25 mouse cellular contexts compared by ENCODE assay signal in the genomic region with DNA sequence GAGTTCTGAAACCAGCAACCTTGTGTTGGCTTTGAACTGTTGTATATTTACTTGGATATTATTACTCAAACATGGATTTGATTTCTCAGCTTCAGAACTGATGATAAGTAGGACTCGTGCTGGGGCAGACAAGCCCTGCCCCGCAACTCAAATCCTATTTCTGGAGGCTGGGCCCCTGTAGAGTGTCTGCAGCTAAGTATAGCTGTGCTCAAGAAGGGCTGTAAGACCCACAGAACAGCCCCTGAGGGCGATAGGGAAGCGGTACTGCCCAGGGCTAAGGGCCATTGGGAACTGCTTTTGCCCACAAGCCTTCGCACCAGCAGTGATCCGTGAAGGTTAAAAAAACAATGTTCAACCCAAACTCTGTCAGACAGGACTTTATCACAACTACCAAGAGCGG.
DNase-seq lines count a peak whose midpoint lies in the region; ATAC-seq and TF ChIP-seq lines count a peak whose summit lies in the region.
"Had no signal": no experiment of that assay in that cellular context is flagged by ENCODE, and none has a peak within 500 bp of the region (broad histone marks: within the 10 kb centered on the region; RNA-seq: fewer than 3 reads in every experiment).

No protein-coding gene starts in this region.

- H3K27me3 ChIP-seq in heart, embryonic 15.5 days = no peaks in the 10 kb centered on the region
- H3K27me3 ChIP-seq in heart, adult 2 months (ENCODE audit: control insufficient read depth, insufficient read depth, low read length) = no peaks in the 10 kb centered on the region
- no peaks in the 10 kb centered on the region for H3K27me3 ChIP-seq in liver, postnatal 0 days (ENCODE audit: insufficient read depth, low read length)
- no peaks in the 10 kb centered on the region for H3K27me3 ChIP-seq in liver, embryonic 11.5 days (replicated peaks; ENCODE audit: control insufficient read depth, insufficient read depth, low read length)
- no peaks in the 10 kb centered on the region for H3K27me3 ChIP-seq in forebrain, embryonic 10.5 days (ENCODE audit: poor library complexity, severe bottlenecking)
- H3K27me3 ChIP-seq: embryonic facial prominence, embryonic 12.5 days; forebrain, embryonic 15.5 days; hindbrain, embryonic 12.5 days; intestine, embryonic 15.5 days; limb, embryonic 13.5 days; Patski had no signal

- ATAC-seq in heart, embryonic 15.5 days (replicated peaks; ENCODE audit: insufficient number of reproducible peaks, insufficient read depth, low FRiP score, low read depth) = 0 out of 2 replicates have a peak, but pooled peaks have one; percentile 45
- no peak for ATAC-seq in liver, postnatal 0 days
- ATAC-seq in liver, embryonic 11.5 days (replicated peaks; ENCODE audit: low FRiP score) = no peak
- ATAC-seq: forebrain, embryonic 15.5 days; hindbrain, postnatal 0 days; intestine, embryonic 15.5 days; midbrain, embryonic 16.5 days; Patski had no signal

- intact Hi-C loops in gastrocnemius, adult 2 months (cut with DNase I) = no loop called here
- intact Hi-C loops in heart, adult 2 months (cut with DNase I) = no loop called here

- H3K79me2 ChIP-seq in heart, adult 2 months (replicated peaks; ENCODE audit: control insufficient read depth, insufficient read depth, low read length) = no peaks in the 10 kb centered on the region

- WGBS in heart, embryonic 15.5 days = 43% methylated on average over 7 of the region's 7 CpGs
- 67% methylated on average over 7 of the region's 7 CpGs for WGBS in heart, adult 2 months
- 62% methylated on average over 7 of the region's 7 CpGs for WGBS in liver, postnatal 0 days (ENCODE audit: insufficient replicate concordance)
- 77% methylated on average over 7 of the region's 7 CpGs for WGBS in liver, embryonic 11.5 days
- 74% methylated on average over 7 of the region's 7 CpGs for WGBS in bone marrow, adult 2 months
- WGBS in forebrain, embryonic 10.5 days = 88% methylated on average over 7 of the region's 7 CpGs

- peaks cover 33% of the 10 kb centered on the region for H3K4me1 ChIP-seq in heart, embryonic 15.5 days (replicated peaks)
- no peaks in the 10 kb centered on the region for H3K4me1 ChIP-seq in heart, adult 2 months (ENCODE audit: control insufficient read depth, insufficient read depth, low read length)
- H3K4me1 ChIP-seq in liver, postnatal 0 days (ENCODE audit: insufficient read depth) = peaks cover 44% of the 10 kb centered on the region
- 0 out of 2 replicates have a peak, but pooled peaks cover 7% of the 10 kb centered on the region for H3K4me1 ChIP-seq in liver, embryonic 11.5 days (replicated peaks; ENCODE audit: control insufficient read depth, insufficient read depth, low read length)
- H3K4me1 ChIP-seq in bone marrow, adult 2 months (ENCODE audit: control insufficient read depth, insufficient read depth, low read length) = peaks cover 10% of the 10 kb centered on the region; the same call in 1 of the 2 replicates
- peaks cover 14% of the 10 kb centered on the region for H3K4me1 ChIP-seq in forebrain, embryonic 10.5 days
- H3K4me1 ChIP-seq: forebrain, embryonic 15.5 days; intestine, embryonic 15.5 days had no signal

- TF ChIP-seq POLR2A in heart, adult 2 months (IDR thresholded peaks at IDR 0.05; ENCODE audit: insufficient read depth, low read depth, low read length) = no peak
- TF ChIP-seq POLR2A in bone marrow, adult 2 months (IDR thresholded peaks at IDR 0.05; ENCODE audit: borderline replicate concordance, control insufficient read depth, low read depth, low read length) = no peak

- no peaks in the 10 kb centered on the region for H3K9me3 ChIP-seq in heart, embryonic 15.5 days (replicated peaks)
- no peaks in the 10 kb centered on the region for H3K9me3 ChIP-seq in liver, postnatal 0 days (ENCODE audit: low read length)
- H3K9me3 ChIP-seq in liver, embryonic 11.5 days (ENCODE audit: control insufficient read depth, low read length) = no peaks in the 10 kb centered on the region
- no peaks in the 10 kb centered on the region for H3K9me3 ChIP-seq in forebrain, embryonic 10.5 days
- H3K9me3 ChIP-seq: embryonic facial prominence, embryonic 12.5 days; forebrain, embryonic 15.5 days; hindbrain, embryonic 12.5 days; intestine, embryonic 15.5 days; limb, embryonic 13.5 days had no signal

- TF ChIP-seq EP300 in heart, adult 2 months (IDR thresholded peaks at IDR 0.05; ENCODE audit: insufficient read depth, low read depth, low read length) = no peak
- TF ChIP-seq EP300 in liver, postnatal 0 days (IDR thresholded peaks at IDR 0.05; ENCODE audit: low read depth) = no peak

- no peak overlapping the region for H3K4me3 ChIP-seq in gastrocnemius, adult 2 months
- no peak overlapping the region for H3K4me3 ChIP-seq in heart, embryonic 15.5 days
- no peak overlapping the region for H3K4me3 ChIP-seq in heart, adult 2 months
- H3K4me3 ChIP-seq in liver, postnatal 0 days (ENCODE audit: low read depth, low read length) = no peak overlapping the region
- H3K4me3 ChIP-seq in liver, embryonic 11.5 days (ENCODE audit: low read depth, low read length) = no peak overlapping the region
- H3K4me3 ChIP-seq in bone marrow, adult 2 months (replicated peaks; ENCODE audit: control insufficient read depth, low read depth, low read length) = no peak overlapping the region
- no peak overlapping the region for H3K4me3 ChIP-seq in forebrain, embryonic 10.5 days
- H3K4me3 ChIP-seq: embryonic facial prominence, embryonic 12.5 days; forebrain, embryonic 15.5 days; hindbrain, embryonic 12.5 days; intestine, embryonic 15.5 days; layer of hippocampus, adult 2 months; limb, embryonic 13.5 days had no signal

- no peak for DNase-seq in gastrocnemius, adult 2 months
- no peak for DNase-seq in gastrocnemius, postnatal 10 days
- DNase-seq in heart, adult 2 months = no peak
- DNase-seq in liver, postnatal 0 days = no peak
- DNase-seq in liver, embryonic 11.5 days (ENCODE audit: low spot score) = no peak
- no peak for DNase-seq in forebrain, embryonic 10.5 days (ENCODE audit: extremely low spot score, low spot score)
- DNase-seq: adrenal gland, postnatal 10 days; cerebellum, adult 11-12 months; cerebellum, adult 9-11 months; embryo, embryonic 11 days; kidney, adult 2 months; kidney, postnatal 36 days; right cerebral cortex, postnatal 25 days had no signal

- H3K27ac ChIP-seq in gastrocnemius, adult 2 months = peak overlapping the region; percentile 46; the same call in 1 of the 2 replicates
- 0 out of 2 replicates have a peak overlapping the region, but pooled peaks have one; percentile 13 for H3K27ac ChIP-seq in heart, embryonic 15.5 days
- no peak overlapping the region for H3K27ac ChIP-seq in heart, adult 2 months
- H3K27ac ChIP-seq in liver, postnatal 0 days (ENCODE audit: low read depth) = peak overlapping the region; percentile 13
- no peak overlapping the region for H3K27ac ChIP-seq in liver, embryonic 11.5 days (ENCODE audit: low read depth, low read length)
- peak overlapping the region; percentile 64; the same call in 1 of the 2 replicates for H3K27ac ChIP-seq in bone marrow, adult 2 months (ENCODE audit: control insufficient read depth, insufficient read depth, low read depth, low read length, poor library complexity)
- no peak overlapping the region for H3K27ac ChIP-seq in forebrain, embryonic 10.5 days
- H3K27ac ChIP-seq: embryonic facial prominence, embryonic 12.5 days; forebrain, embryonic 15.5 days; hindbrain, embryonic 12.5 days; hindbrain, postnatal 0 days; intestine, embryonic 15.5 days; layer of hippocampus, adult 2 months; limb, embryonic 13.5 days had no signal

- no peak overlapping the region for H3K9ac ChIP-seq in heart, embryonic 15.5 days
- no peak overlapping the region for H3K9ac ChIP-seq in heart, adult 2 months (ENCODE audit: low read depth, low read length)
- no peak overlapping the region for H3K9ac ChIP-seq in liver, postnatal 0 days (replicated peaks)
- H3K9ac ChIP-seq in liver, embryonic 11.5 days (ENCODE audit: low read depth, low read length) = no peak overlapping the region
- H3K9ac ChIP-seq: embryonic facial prominence, embryonic 12.5 days; forebrain, embryonic 15.5 days; hindbrain, embryonic 12.5 days; intestine, embryonic 15.5 days; limb, embryonic 13.5 days had no signal

- no peak overlapping the region for H3K4me2 ChIP-seq in heart, embryonic 15.5 days
- no peak overlapping the region for H3K4me2 ChIP-seq in liver, postnatal 0 days (ENCODE audit: low read depth, low read length)
- no peak overlapping the region for H3K4me2 ChIP-seq in liver, embryonic 11.5 days
- H3K4me2 ChIP-seq: embryonic facial prominence, embryonic 12.5 days; forebrain, embryonic 15.5 days; hindbrain, embryonic 12.5 days; intestine, embryonic 15.5 days; limb, embryonic 13.5 days; midbrain, embryonic 11.5 days had no signal

- TF ChIP-seq CTCF in gastrocnemius, adult 2 months (IDR thresholded peaks at IDR 0.05) = no peak
- TF ChIP-seq CTCF in heart, adult 2 months (IDR thresholded peaks at IDR 0.05) = no peak
- no peak for TF ChIP-seq CTCF in liver, postnatal 0 days (IDR thresholded peaks at IDR 0.05; ENCODE audit: low read depth)
- no peak for TF ChIP-seq CTCF in bone marrow, adult 2 months (IDR thresholded peaks at IDR 0.05; ENCODE audit: control insufficient read depth, insufficient read depth, low read length)

- no peaks in the 10 kb centered on the region for H3K36me3 ChIP-seq in heart, embryonic 15.5 days
- no peaks in the 10 kb centered on the region for H3K36me3 ChIP-seq in heart, adult 2 months (ENCODE audit: control insufficient read depth, insufficient read depth, low read length)
- no peaks in the 10 kb centered on the region for H3K36me3 ChIP-seq in liver, postnatal 0 days (replicated peaks; ENCODE audit: insufficient read depth, low read length)
- no peaks in the 10 kb centered on the region for H3K36me3 ChIP-seq in liver, embryonic 11.5 days (ENCODE audit: control insufficient read depth, insufficient read depth, low read length)
- no peaks in the 10 kb centered on the region for H3K36me3 ChIP-seq in forebrain, embryonic 10.5 days (replicated peaks)
- H3K36me3 ChIP-seq: embryonic facial prominence, embryonic 12.5 days; forebrain, embryonic 15.5 days; hindbrain, embryonic 12.5 days; intestine, embryonic 15.5 days; limb, embryonic 13.5 days had no signal

Comparison
In these comparisons a context has a peak if more than half of its experiments do, and no peak if none do; other contexts are left out.
1. H3K27ac ChIP-seq: peak in gastrocnemius, adult 2 months (single experiment), heart, embryonic 15.5 days (single experiment), liver, postnatal 0 days (single experiment) and bone marrow, adult 2 months (single experiment); none in heart, adult 2 months (single experiment), liver, embryonic 11.5 days (single experiment) and forebrain, embryonic 10.5 days (single experiment).